Mouse (Mus musculus): ENCODE results near the gene Akap3.

The Akap3 gene

GRCm38 (mm10) chr6:126852881-126853280 is at the start of gene Akap3:
Gene Akap3 (plus strand): TSS chr6:126853098.
- DNase-seq (ENCODE audit: low spot score): no peak

GRCm38 (mm10) chr6:126806783-126807182 is 46.1 kb upstream of the Akap3 start:
- no peak for DNase-seq (ENCODE audit: low spot score)

- no peak for DNase-seq (ENCODE audit: low spot score)
These were observed 44.8 kb upstream of the Akap3 start for GRCm38 (mm10) chr6:126808134-126808533.

GRCm38 (mm10) chr6:126808561-126808960 is 44.3 kb upstream of the Akap3 start:
- no peak for DNase-seq (ENCODE audit: low spot score)

GRCm38 (mm10) chr6:126811481-126811880 is 41.4 kb upstream of the Akap3 start:
- no peak for DNase-seq (ENCODE audit: low spot score)

- DNase-seq (ENCODE audit: low spot score): no peak
These were observed 37.6 kb upstream of the Akap3 start for GRCm38 (mm10) chr6:126815206-126815750.

GRCm38 (mm10) chr6:126816338-126816737 is 36.6 kb upstream of the Akap3 start:
- no peak for DNase-seq (ENCODE audit: low spot score)

GRCm38 (mm10) chr6:126823087-126823486 is 29.8 kb upstream of the Akap3 start:
- no peak for DNase-seq (ENCODE audit: low spot score)

- no peak for DNase-seq (ENCODE audit: low spot score)
These were observed 16.3 kb upstream of the Akap3 start for GRCm38 (mm10) chr6:126836628-126837027.

GRCm38 (mm10) chr6:126848712-126849704 is 3.9 kb upstream of the Akap3 start, which contains the start of gene Ndufa9:
Gene Ndufa9 (minus strand): TSS chr6:126849136.
- peak; percentile 95 for DNase-seq (ENCODE audit: low spot score)

GRCm38 (mm10) chr6:126877118-126877517 is 24.2 kb downstream of the Akap3 start:
- DNase-seq (ENCODE audit: low spot score): no peak

GRCm38 (mm10) chr6:126907378-126907777 is 54.5 kb downstream of the Akap3 start:
- no peak for DNase-seq (ENCODE audit: low spot score)

GRCm38 (mm10) chr6:126907876-126908275 is 55.0 kb downstream of the Akap3 start:
- no peak for DNase-seq (ENCODE audit: low spot score)

- no peak for DNase-seq (ENCODE audit: low spot score)
These were observed 57.8 kb downstream of the Akap3 start for GRCm38 (mm10) chr6:126910727-126911126.

GRCm38 (mm10) chr6:126914928-126915327 is 62.0 kb downstream of the Akap3 start:
- no peak for DNase-seq (ENCODE audit: low spot score)

GRCm38 (mm10) chr6:126921111-126921881 is 68.4 kb downstream of the Akap3 start, which contains the start of gene Dyrk4:
Gene Dyrk4 (minus strand): TSS chr6:126921839.
- DNase-seq (ENCODE audit: low spot score): peak; percentile 38

Measured in urinary bladder, postnatal 14 days (tissue).